Mouse (Mus musculus): Measurements from ENCODE around the gene Rgs6. TPM values are rescaled to one million over a fixed set of nuclear protein-coding genes. Genes with fewer than 3 reads are reported as not detected.

Rgs6 gene
- total RNA-seq, 2 experiments from 2014 or later: 80.0 to 83.2 TPM

- no peak overlapping the region for H3K27ac ChIP-seq
- DNase-seq (ENCODE audit: extremely low spot score in 1 of 2, low spot score in 2 of 2): no peak
- no peak overlapping the region for H3K4me3 ChIP-seq
- intact Hi-C loops (cut with DNase I): no loop called here
- no peak for TF ChIP-seq CTCF (IDR thresholded peaks at IDR 0.05)
Observed at GRCm38 (mm10) chr12:83209461-83209860, 621.4 kb downstream of the Rgs6 start.

- no peak for DNase-seq (ENCODE audit: extremely low spot score in 1 of 2, low spot score in 2 of 2)
- no peak for TF ChIP-seq CTCF (IDR thresholded peaks at IDR 0.05)
- intact Hi-C loops (cut with DNase I): no loop called here
- H3K27ac ChIP-seq: no peak overlapping the region
- H3K4me3 ChIP-seq: no peak overlapping the region
Observed at GRCm38 (mm10) chr12:83210294-83210693, 622.2 kb downstream of the Rgs6 start.

GRCm38 (mm10) chr12:83210735-83211134 lies 622.6 kb downstream of the Rgs6 start:
- DNase-seq (ENCODE audit: extremely low spot score in 1 of 2, low spot score in 2 of 2): no peak
- Histone ChIP-seq H3K27ac (no peak overlapping the region), H3K4me3 (no peak overlapping the region)
- TF ChIP-seq CTCF (IDR thresholded peaks at IDR 0.05): no peak
- intact Hi-C loops (cut with DNase I): no loop called here

GRCm38 (mm10) chr12:83211146-83211822 lies 623.2 kb downstream of the Rgs6 start:
- no peak for DNase-seq (ENCODE audit: extremely low spot score in 1 of 2, low spot score in 2 of 2)
- intact Hi-C loops (cut with DNase I): no loop called here
- no peak for TF ChIP-seq CTCF (IDR thresholded peaks at IDR 0.05)
- no peak overlapping the region for H3K27ac ChIP-seq
- H3K4me3 ChIP-seq: no peak overlapping the region

Data from left cerebral cortex, adult 2 months (tissue).